Mouse (Mus musculus): Measurements from ENCODE around the gene Kdelc2.
A peak's percentile ranks its signal among the peaks of the same experiment; 100 is the strongest.

Gene Kdelc2

DNA sequence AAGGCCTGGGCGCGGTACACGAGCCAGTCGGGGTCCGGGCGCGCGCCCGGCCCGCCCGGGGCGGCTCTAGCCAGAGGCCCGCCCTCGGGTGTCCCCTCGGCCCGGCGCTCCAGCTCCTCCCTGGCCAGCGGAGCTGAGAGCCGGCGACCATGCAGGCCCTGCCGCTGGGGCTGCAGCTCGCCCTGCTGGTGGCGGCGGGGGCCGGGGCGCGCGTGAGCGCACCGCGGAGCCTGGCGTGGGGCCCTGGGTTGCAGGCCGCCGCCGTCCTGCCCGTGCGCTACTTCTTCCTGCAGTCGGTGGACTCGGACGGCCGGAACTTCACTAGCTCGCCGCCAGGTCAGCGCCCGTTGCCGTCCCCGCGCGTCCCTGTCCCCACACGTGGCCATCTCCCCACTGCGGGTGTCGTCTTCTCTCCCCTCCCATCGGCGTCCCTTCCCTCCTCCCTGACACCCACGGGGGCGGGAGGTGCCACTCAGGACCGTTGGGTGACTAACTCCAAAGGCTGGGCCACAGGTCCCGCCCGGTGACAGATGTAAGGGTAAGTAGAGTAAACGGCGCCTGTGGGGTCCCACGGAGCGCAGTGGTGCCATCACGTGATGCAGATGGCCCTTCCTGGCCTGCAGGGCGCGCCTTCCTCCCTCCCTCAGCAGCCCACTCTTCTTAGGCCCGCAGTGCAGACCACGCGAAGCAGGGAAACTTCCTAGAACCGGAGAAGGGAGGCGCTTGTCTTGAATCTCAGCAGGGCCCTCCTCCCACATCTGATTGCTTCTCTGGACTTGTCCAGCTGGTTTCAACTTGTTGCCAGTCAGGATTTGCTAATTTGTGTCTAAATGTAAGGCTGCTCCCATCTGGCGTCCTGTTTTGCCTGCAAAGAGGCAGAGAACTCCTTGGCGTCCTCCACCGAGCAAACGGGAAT is at the start of gene Kdelc2:
Kdelc2 (plus strand) TSS at position 75 of the 916 bp plus-strand sequence.
- DNase-seq (ENCODE audit: low spot score in 2 of 2) = peak; percentile 85 to 86

GRCm38 (mm10) chr9:53335131-53335530 is 48.7 kb upstream of the Kdelc2 start:
- DNase-seq (ENCODE audit: low spot score in 2 of 2) = no peak

GRCm38 (mm10) chr9:53339603-53340002 is 44.2 kb upstream of the Kdelc2 start:
- no peak for DNase-seq (ENCODE audit: low spot score in 2 of 2)

DNA sequence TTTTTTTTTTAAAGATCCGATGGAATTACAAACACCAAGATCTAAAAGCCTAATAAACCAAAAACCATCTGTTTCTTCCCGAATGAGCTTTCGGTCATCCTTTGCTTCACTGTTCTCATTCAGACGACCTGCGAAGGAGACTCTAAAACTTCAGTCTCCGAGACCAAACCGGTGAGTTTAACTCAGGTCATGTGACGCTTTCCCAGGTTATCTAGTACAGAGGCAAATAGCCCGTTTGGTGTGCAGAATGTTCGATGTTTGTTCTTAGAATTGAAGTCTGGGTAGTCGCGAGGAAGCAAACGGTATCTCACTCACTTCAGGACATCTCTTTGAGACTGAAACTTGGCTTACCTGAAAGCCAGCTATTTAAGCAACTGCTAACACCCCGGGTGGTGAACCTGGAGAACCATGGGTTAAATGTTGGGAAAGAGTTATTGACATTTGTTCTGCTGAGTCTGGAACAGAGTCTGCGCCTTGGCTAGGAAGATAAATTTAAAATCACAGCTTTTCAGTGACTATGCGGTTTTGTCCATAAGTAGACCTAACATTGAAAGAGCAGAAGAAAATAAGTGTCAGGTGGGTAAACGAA is 43.4 kb upstream of the Kdelc2 start:
- DNase-seq (ENCODE audit: low spot score in 2 of 2) = no peak

DNA sequence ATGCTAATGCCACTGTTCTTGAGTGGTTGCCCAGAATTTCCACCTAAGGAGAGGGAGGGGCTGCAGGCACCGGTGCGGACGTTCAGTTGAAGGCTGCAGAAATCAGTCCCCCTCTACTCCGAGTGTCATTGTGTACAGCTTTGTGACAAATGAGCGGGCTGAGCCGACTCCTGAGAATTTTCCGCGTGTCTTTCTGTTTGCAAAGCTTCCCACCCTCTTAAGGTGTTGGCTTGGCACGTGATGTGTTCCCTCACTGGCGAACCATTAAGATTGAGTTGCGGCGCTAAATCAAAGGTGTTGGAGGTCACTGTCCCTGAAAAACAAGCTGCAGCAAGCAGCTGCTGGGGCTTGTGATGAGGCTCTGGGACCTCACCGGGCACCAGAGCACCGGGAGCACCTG is 42.9 kb upstream of the Kdelc2 start:
- no peak for DNase-seq (ENCODE audit: low spot score in 2 of 2)

GRCm38 (mm10) chr9:53341981-53342380 is 41.8 kb upstream of the Kdelc2 start:
- no peak for DNase-seq (ENCODE audit: low spot score in 2 of 2)

- no peak for DNase-seq (ENCODE audit: low spot score in 2 of 2)
These were observed 39.0 kb upstream of the Kdelc2 start for GRCm38 (mm10) chr9:53344646-53345432.

GRCm38 (mm10) chr9:53345728-53346127 is 38.1 kb upstream of the Kdelc2 start:
- no peak for DNase-seq (ENCODE audit: low spot score in 2 of 2)

- no peak for DNase-seq (ENCODE audit: low spot score in 2 of 2)
These were observed 37.4 kb upstream of the Kdelc2 start for GRCm38 (mm10) chr9:53346402-53346801.

DNA sequence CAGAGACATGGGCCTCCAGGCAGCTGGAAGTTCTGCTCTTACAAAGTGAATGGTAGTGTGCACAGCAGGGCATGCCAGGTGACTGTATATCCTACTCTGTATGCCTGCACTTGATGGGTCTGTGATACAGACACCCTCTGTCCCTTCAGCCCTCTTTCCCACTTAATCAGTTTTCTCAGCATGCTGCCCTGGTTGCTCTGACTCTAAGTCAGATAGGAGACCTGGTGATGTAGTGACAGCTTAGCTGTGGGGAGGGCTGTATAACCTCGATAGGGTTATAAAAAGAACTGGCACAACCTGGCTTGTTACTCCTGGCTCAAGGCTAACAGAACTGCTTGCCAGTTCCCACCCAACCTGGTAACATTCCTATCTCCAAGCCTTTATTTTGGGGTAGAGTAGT is 34.6 kb upstream of the Kdelc2 start:
- no peak for DNase-seq (ENCODE audit: low spot score in 2 of 2)

DNA sequence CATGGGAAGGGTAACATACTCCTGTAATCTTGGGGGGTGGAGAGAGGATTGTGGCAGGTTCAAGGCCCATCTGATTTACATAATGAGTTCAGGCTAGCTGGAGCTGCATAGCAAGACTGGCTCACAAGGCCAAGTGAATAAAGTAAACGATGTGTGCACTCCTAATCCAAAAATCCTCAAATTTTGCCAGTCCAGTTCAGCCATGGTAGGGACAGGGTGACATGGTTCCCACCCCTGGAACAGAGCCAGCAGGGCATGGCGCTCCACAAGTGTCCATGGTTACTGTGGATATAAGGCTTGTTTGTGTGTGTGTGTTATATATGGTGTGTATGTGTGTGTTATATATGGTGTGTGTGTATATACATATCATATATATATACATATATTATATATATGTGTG is 33.5 kb upstream of the Kdelc2 start:
- no peak for DNase-seq (ENCODE audit: low spot score in 2 of 2)

DNA sequence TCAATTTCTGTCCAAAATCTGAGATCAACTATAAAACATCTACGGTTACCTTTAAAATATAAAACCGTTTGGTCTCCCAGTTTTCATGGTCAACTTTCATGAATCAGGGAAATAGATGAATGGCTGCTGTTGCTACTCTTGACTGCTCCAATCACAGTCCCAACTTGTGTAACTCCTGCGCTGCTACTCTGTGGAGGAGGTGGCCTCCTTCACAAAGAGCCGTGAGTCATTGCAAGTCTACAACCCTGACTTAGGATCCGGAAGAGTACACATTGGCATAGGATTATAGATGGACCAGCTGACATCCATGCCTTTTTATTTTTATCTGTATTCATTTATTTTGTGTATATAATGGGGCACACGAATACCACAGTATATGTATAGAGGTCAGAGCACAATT is 31.9 kb upstream of the Kdelc2 start:
- DNase-seq (ENCODE audit: low spot score in 2 of 2) = no peak

DNA sequence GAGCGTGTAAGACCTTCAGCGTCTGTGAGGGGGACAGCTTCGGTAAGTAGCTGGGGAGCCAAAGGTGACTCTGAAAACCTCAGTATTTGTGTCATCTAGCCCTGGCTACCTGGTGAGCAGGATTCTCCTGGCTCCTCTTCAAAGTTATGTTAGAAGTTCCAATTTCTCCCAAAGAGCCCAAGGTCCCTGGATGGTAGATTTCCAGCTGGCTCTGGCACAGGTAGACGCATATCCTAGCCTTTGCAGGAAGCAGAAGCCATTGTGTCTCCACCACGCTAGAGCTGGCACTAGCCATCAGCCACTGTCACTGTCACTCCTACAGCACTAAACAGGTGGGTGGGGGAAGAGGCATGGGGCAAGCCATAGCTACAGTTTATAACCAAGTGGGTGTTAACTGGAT is 30.7 kb upstream of the Kdelc2 start:
- no peak for DNase-seq (ENCODE audit: low spot score in 2 of 2)

- DNase-seq (ENCODE audit: low spot score in 2 of 2) = no peak
These were observed 27.3 kb upstream of the Kdelc2 start for GRCm38 (mm10) chr9:53356219-53357155.

- DNase-seq (ENCODE audit: low spot score in 2 of 2) = no peak
These were observed 12.5 kb upstream of the Kdelc2 start for GRCm38 (mm10) chr9:53371339-53371738.

DNA sequence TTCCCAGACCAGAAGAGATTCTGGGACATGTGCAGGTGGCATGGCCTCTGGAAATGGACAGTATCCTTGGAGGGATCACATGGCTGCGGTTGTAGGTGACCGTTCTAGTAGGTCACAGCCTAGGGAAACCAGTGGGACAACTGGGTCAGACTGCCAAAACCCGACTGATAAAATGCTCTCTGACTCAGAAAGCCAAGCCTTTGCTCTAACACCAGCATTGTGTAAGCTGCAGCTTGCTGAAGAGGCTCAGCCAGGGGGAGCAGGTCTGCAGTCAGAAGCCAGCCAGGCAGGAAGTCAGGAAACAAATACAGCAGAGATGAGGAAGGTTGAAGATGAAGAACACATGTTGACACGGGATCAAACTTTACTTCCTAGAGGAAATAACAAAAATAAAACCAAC is 7.9 kb upstream of the Kdelc2 start:
- DNase-seq (ENCODE audit: low spot score in 2 of 2) = peak; percentile 38 to 44

- DNase-seq (ENCODE audit: low spot score in 2 of 2) = no peak
These were observed 7.0 kb upstream of the Kdelc2 start for GRCm38 (mm10) chr9:53376820-53377219.

GRCm38 (mm10) chr9:53377597-53377996 is 6.2 kb upstream of the Kdelc2 start:
- DNase-seq (ENCODE audit: low spot score in 2 of 2) = no peak

DNA sequence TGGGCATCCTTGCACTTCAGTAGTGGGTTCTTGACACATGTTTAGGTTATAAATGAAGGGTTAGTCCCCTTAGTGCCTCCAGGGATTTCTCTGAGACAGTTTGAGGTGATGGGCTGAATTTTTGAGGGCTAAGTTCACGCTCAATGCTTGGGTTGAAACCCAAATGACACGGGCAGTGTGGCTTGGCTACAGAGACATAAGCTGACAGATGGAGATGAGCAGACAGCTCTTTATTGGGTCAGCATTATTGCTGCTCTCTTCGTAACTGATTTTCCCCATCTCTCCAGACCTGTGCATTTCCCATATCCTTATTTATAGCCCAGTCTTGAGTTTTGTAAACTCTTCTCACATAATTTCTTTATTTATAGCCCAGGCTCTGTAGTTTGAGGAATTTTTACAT is 5.7 kb upstream of the Kdelc2 start:
- DNase-seq (ENCODE audit: low spot score in 2 of 2) = no peak

DNA sequence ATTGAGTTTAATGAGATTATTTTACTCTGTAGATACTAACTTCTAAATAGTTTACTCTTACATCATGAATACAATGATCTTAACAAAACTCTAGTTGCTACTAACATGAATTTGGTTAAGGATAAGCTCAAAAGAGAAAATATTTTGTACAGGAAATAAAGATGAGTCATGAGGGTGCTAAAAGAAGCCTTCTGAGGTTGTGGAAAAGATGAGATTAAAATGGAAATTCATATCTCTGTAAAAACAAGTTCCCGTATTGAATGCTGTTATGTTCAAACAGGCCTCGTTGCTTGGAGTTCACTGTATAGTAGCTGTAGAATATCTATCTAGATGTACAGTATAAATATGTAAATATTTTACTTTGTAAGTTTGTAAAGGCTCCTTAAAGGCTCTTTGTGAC is 3.2 kb upstream of the Kdelc2 start:
- no peak for DNase-seq (ENCODE audit: low spot score in 2 of 2)

GRCm38 (mm10) chr9:53381113-53381615 is 2.7 kb upstream of the Kdelc2 start:
- no peak for DNase-seq (ENCODE audit: low spot score in 2 of 2)

Measured in heart, adult 9 months (tissue).